22 mouse cellular contexts compared by ENCODE assay signal in the genomic region with DNA sequence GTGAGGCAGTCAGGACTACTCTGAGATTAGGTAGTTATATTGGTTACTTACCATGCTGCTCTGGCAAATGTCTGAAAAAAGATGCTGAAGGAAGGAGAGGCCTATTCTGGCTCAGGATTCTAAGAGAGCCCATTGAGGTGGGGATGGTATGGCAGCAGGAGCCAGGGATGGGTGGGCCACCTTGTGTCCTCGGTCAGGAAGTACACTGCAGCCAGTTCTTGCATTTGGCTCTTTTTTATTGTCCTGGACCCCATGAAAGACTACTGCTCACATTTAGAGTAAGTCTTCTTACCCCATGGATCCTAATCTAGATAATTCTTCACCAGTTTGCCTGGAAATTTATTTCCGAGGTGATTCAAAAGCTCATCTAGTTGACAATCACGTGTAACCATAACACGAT. TPM values are rescaled to one million over a fixed set of nuclear protein-coding genes. Genes with fewer than 3 reads are reported as not detected.
DNase-seq lines count a peak whose midpoint lies in the region; ATAC-seq and TF ChIP-seq lines count a peak whose summit lies in the region.
"Had no signal": no experiment of that assay in that cellular context is flagged by ENCODE, and none has a peak within 500 bp of the region (broad histone marks: within the 10 kb centered on the region; RNA-seq: fewer than 3 reads in every experiment).

No protein-coding gene starts in this region.

- no peak overlapping the region for H3K9ac ChIP-seq in midbrain, postnatal 0 days (replicated peaks; ENCODE audit: low read length, poor library complexity, severe bottlenecking)
- no peak overlapping the region for H3K9ac ChIP-seq in midbrain, embryonic 13.5 days (replicated peaks)
- H3K9ac ChIP-seq in midbrain, embryonic 11.5 days (ENCODE audit: low read length): no peak overlapping the region
- H3K9ac ChIP-seq: embryonic facial prominence, embryonic 13.5 days; heart, embryonic 13.5 days; hindbrain, embryonic 13.5 days; lung, embryonic 15.5 days had no signal

- TF ChIP-seq POLR2A in brain, embryonic 14.5 days (IDR thresholded peaks at IDR 0.05; ENCODE audit: borderline replicate concordance, extremely low read depth, insufficient read depth, insufficient read length, poor library complexity, severe bottlenecking): no peak

- 78% methylated on average over 4 of the region's 4 CpGs for WGBS in heart, embryonic 10.5 days
- 75% methylated on average over 4 of the region's 4 CpGs for WGBS in midbrain, postnatal 0 days
- 76% methylated on average over 4 of the region's 4 CpGs for WGBS in midbrain, embryonic 13.5 days
- WGBS in midbrain, embryonic 11.5 days: 75% methylated on average over 4 of the region's 4 CpGs

- TF ChIP-seq CTCF in layer of hippocampus, adult 2 months (conservative IDR thresholded peaks at IDR 0.05): peak; percentile 38
- TF ChIP-seq CTCF in midbrain, postnatal 0 days (IDR thresholded peaks at IDR 0.05): peak; percentile 40; the same call in 1 of the 2 replicates
- peak; percentile 21; the same call in 1 of the 2 replicates for TF ChIP-seq CTCF in brain, embryonic 14.5 days (IDR thresholded peaks at IDR 0.05; ENCODE audit: borderline replicate concordance, extremely low read depth, insufficient read depth, insufficient read length)

- no peaks in the 10 kb centered on the region for H3K27me3 ChIP-seq in heart, embryonic 10.5 days (ENCODE audit: insufficient read depth, poor library complexity, severe bottlenecking)
- H3K27me3 ChIP-seq in midbrain, postnatal 0 days (ENCODE audit: insufficient read depth, low read length): no peaks in the 10 kb centered on the region
- no peaks in the 10 kb centered on the region for H3K27me3 ChIP-seq in midbrain, embryonic 13.5 days
- H3K27me3 ChIP-seq in midbrain, embryonic 11.5 days (ENCODE audit: control insufficient read depth, insufficient read depth, low read length): no peaks in the 10 kb centered on the region
- H3K27me3 ChIP-seq: embryonic facial prominence, embryonic 13.5 days; heart, embryonic 13.5 days; hindbrain, embryonic 13.5 days; lung, embryonic 15.5 days had no signal

- no peak for ATAC-seq in midbrain, postnatal 0 days (ENCODE audit: low FRiP score)
- no peak for ATAC-seq in midbrain, embryonic 13.5 days
- no peak for ATAC-seq in midbrain, embryonic 11.5 days (ENCODE audit: low FRiP score)
- ATAC-seq: forebrain, embryonic 14.5 days; inflammation-experienced regulatory T-cells, adult 6 months had no signal

- peak; percentile 75 for DNase-seq in heart, adult 11 months
- DNase-seq in heart, embryonic 10.5 days (ENCODE audit: low spot score): no peak
- DNase-seq in layer of hippocampus, adult 2 months (ENCODE audit: low spot score in 2 of 2): no peak
- DNase-seq in layer of hippocampus, adult 8-10 months (ENCODE audit: low spot score in 2 of 2): no peak
- no peak for DNase-seq in midbrain, postnatal 0 days (ENCODE audit: low spot score)
- DNase-seq in brain, embryonic 14.5 days (ENCODE audit: low read depth): no peak
- DNase-seq in midbrain, embryonic 11.5 days (ENCODE audit: low spot score, missing footprints): no peak
- DNase-seq: adrenal gland, postnatal 25 days; cerebellum, postnatal 25 days; embryo, embryonic 11 days; kidney, postnatal 4 days; right cerebral cortex, postnatal 25 days; spleen, adult 18-20 months had no signal

- no peak overlapping the region for H3K27ac ChIP-seq in heart, embryonic 10.5 days
- H3K27ac ChIP-seq in layer of hippocampus, adult 2 months: no peak overlapping the region
- no peak overlapping the region for H3K27ac ChIP-seq in midbrain, postnatal 0 days (ENCODE audit: low read depth, low read length)
- H3K27ac ChIP-seq in midbrain, embryonic 13.5 days: no peak overlapping the region
- no peak overlapping the region for H3K27ac ChIP-seq in midbrain, embryonic 11.5 days (ENCODE audit: low read depth, low read length)
- H3K27ac ChIP-seq: embryonic facial prominence, embryonic 13.5 days; heart, embryonic 13.5 days; hindbrain, embryonic 13.5 days; lung, embryonic 15.5 days; midbrain, embryonic 10.5 days had no signal

- no peaks in the 10 kb centered on the region for H3K4me1 ChIP-seq in heart, embryonic 10.5 days
- H3K4me1 ChIP-seq in midbrain, postnatal 0 days (ENCODE audit: insufficient read depth, low read length): no peaks in the 10 kb centered on the region
- H3K4me1 ChIP-seq in midbrain, embryonic 13.5 days (replicated peaks): no peaks in the 10 kb centered on the region
- H3K4me1 ChIP-seq in midbrain, embryonic 11.5 days (ENCODE audit: control insufficient read depth, insufficient read depth, low read length): no peaks in the 10 kb centered on the region
- H3K4me1 ChIP-seq: embryonic facial prominence, embryonic 13.5 days; heart, embryonic 13.5 days; hindbrain, embryonic 13.5 days; lung, embryonic 15.5 days; midbrain, embryonic 10.5 days had no signal

- H3K4me3 ChIP-seq in heart, embryonic 10.5 days: no peak overlapping the region
- H3K4me3 ChIP-seq in layer of hippocampus, adult 2 months: no peak overlapping the region
- H3K4me3 ChIP-seq in midbrain, postnatal 0 days (ENCODE audit: low read depth, low read length): no peak overlapping the region
- no peak overlapping the region for H3K4me3 ChIP-seq in midbrain, embryonic 13.5 days (replicated peaks)
- no peak overlapping the region for H3K4me3 ChIP-seq in midbrain, embryonic 11.5 days (ENCODE audit: low read depth, low read length)
- H3K4me3 ChIP-seq: embryonic facial prominence, embryonic 13.5 days; erythroblast, embryonic 14.5 days; heart, embryonic 13.5 days; hindbrain, embryonic 13.5 days; lung, embryonic 15.5 days; midbrain, embryonic 10.5 days had no signal

- H3K9me3 ChIP-seq in heart, embryonic 10.5 days: no peaks in the 10 kb centered on the region
- H3K9me3 ChIP-seq in midbrain, postnatal 0 days (ENCODE audit: low read length): no peaks in the 10 kb centered on the region
- no peaks in the 10 kb centered on the region; the same call in 1 of the 2 replicates for H3K9me3 ChIP-seq in midbrain, embryonic 13.5 days
- no peaks in the 10 kb centered on the region for H3K9me3 ChIP-seq in midbrain, embryonic 11.5 days (ENCODE audit: control insufficient read depth, low read length)
- H3K9me3 ChIP-seq: embryonic facial prominence, embryonic 13.5 days; heart, embryonic 13.5 days; hindbrain, embryonic 13.5 days; lung, embryonic 15.5 days; midbrain, embryonic 10.5 days had no signal

- no peak overlapping the region for H3K4me2 ChIP-seq in midbrain, postnatal 0 days (ENCODE audit: low read depth, low read length, poor library complexity, severe bottlenecking)
- no peak overlapping the region for H3K4me2 ChIP-seq in midbrain, embryonic 13.5 days (replicated peaks)
- H3K4me2 ChIP-seq in midbrain, embryonic 11.5 days: no peak overlapping the region
- H3K4me2 ChIP-seq: embryonic facial prominence, embryonic 13.5 days; heart, embryonic 13.5 days; hindbrain, embryonic 13.5 days; lung, embryonic 15.5 days had no signal

- no peaks in the 10 kb centered on the region for H3K36me3 ChIP-seq in heart, embryonic 10.5 days
- no peaks in the 10 kb centered on the region for H3K36me3 ChIP-seq in midbrain, postnatal 0 days (ENCODE audit: insufficient read depth, low read length)
- no peaks in the 10 kb centered on the region for H3K36me3 ChIP-seq in midbrain, embryonic 13.5 days
- no peaks in the 10 kb centered on the region for H3K36me3 ChIP-seq in midbrain, embryonic 11.5 days (ENCODE audit: control insufficient read depth, insufficient read depth, low read length)
- H3K36me3 ChIP-seq: embryonic facial prominence, embryonic 13.5 days; heart, embryonic 13.5 days; hindbrain, embryonic 13.5 days; lung, embryonic 15.5 days; midbrain, embryonic 10.5 days had no signal

RNA-seq across cellular contexts. Expression of gene Siah2, which starts 12.3 kb away (rescaled TPM):
- 4.8 and 6.6 TPM in 2 replicates for polyA plus RNA-seq in heart, embryonic 10.5 days (2016; fragmentation: Nextera tagmentation; extraction: Ambion mirVana)
- 10 to 100 TPM; 16.0 to 18.4 TPM for total RNA-seq in layer of hippocampus, adult 2 months (2021)
- total RNA-seq in layer of hippocampus, adult 8-10 months (2022): 10 to 100 TPM; 13.7 to 18.5 (median 14.6) TPM
- 24.8 and 25.7 TPM in 2 replicates for total RNA-seq in midbrain, postnatal 0 days (2014; rRNA removed)
- polyA plus RNA-seq in midbrain, postnatal 0 days (2015; fragmentation: Nextera tagmentation; extraction: Ambion mirVana): 11.4 and 13.1 TPM in 2 replicates
- 5.8 and 5.9 TPM in 2 replicates for polyA plus RNA-seq in midbrain, embryonic 13.5 days (2015; fragmentation: Nextera tagmentation; extraction: Ambion mirVana)
- polyA plus RNA-seq in brain, embryonic 14.5 days (2012; rRNA removed): 11.1 and 16.2 TPM in 2 replicates
- 3.7 and 4.0 TPM in 2 replicates for polyA plus RNA-seq in midbrain, embryonic 11.5 days (2014; fragmentation: Nextera tagmentation; extraction: Ambion mirVana)
